Mouse (Mus musculus): Measurements from ENCODE around the gene Phf8. TPM values are rescaled to one million over a fixed set of nuclear protein-coding genes. Genes with fewer than 3 reads are reported as not detected.

Phf8 gene
- polyA plus RNA-seq (2012; ENCODE audit: low replicate concordance) = 2.6 and 6.6 TPM in 2 replicates

GRCm38 (mm10) chrX:151520458-151521322 is at the start of gene Phf8:
Phf8 (plus strand) TSS chrX:151520672.

Other genes starting within 250 kb of the Phf8 start
- gene Fam120c, start 176.5 kb upstream of the Phf8 start, polyA plus RNA-seq (2012; ENCODE audit: low replicate concordance) = 1.7 and 2.5 TPM in 2 replicates

Measured in leukemia stem cell, adult 10-12 weeks (primary cell).